Mouse (Mus musculus) limb, embryonic 10.5 days (tissue): ENCODE measurements around the gene Fmnl1. TPM values are rescaled to one million over a fixed set of nuclear protein-coding genes. Genes with fewer than 3 reads are reported as not detected.

Source experiments
- DNase-seq: peaks from one replicate; pipeline ENCODE4 v3.0.0-alpha.2; 2017; ENCODE audit warnings: low spot score
- H3K27ac ChIP-seq: fragments of 300-500 bp; sonication (generic); 2 replicates; pipeline ENCODE4 v1.5.1; 2016; ENCODE audit warnings: mild to moderate bottlenecking
- H3K27me3 ChIP-seq: fragments of 300-500 bp; sonication (generic); 2 replicates; pipeline ENCODE4 v1.6.1; 2016; ENCODE audit warnings: low read depth, mild to moderate bottlenecking; ENCODE audit not compliant: poor library complexity, severe bottlenecking
- H3K36me3 ChIP-seq: fragments of 300-500 bp; sonication (generic); 2 replicates; pipeline ENCODE4 v1.6.1; 2016; ENCODE audit warnings: mild to moderate bottlenecking, moderate library complexity
- H3K4me1 ChIP-seq: fragments of 300-500 bp; sonication (generic); 2 replicates; pipeline ENCODE4 v1.6.1; 2016
- H3K4me3 ChIP-seq: fragments of 300-500 bp; sonication (generic); 2 replicates; pipeline ENCODE4 v1.5.1; 2016; ENCODE audit warnings: mild to moderate bottlenecking, moderate library complexity
- H3K9me3 ChIP-seq: fragments of 300-500 bp; sonication (generic); replicated peaks from 2 replicates; pipeline ENCODE4 v1.6.1; 2016; ENCODE audit warnings: mild to moderate bottlenecking
- WGBS: fragments of 180-500 bp; shearing (Covaris S2); methylation state at CpG from one replicate; pipeline ENCODE4 v1.1.7; 2016; 5-methylcytosine and 5-hydroxymethylcytosine counted together
- polyA plus RNA-seq: library from polyadenylated mRNA; unstranded; fragments of >200 nt; fragmentation: Nextera tagmentation; extraction: Ambion mirVana; gene quantifications from 2 replicates; pipeline ENCODE4 v1.2.1, GENCODE M21; 2016

The Fmnl1 gene
- polyA plus RNA-seq, 1 experiment from 2014 or later: 0.49 TPM

DNA sequence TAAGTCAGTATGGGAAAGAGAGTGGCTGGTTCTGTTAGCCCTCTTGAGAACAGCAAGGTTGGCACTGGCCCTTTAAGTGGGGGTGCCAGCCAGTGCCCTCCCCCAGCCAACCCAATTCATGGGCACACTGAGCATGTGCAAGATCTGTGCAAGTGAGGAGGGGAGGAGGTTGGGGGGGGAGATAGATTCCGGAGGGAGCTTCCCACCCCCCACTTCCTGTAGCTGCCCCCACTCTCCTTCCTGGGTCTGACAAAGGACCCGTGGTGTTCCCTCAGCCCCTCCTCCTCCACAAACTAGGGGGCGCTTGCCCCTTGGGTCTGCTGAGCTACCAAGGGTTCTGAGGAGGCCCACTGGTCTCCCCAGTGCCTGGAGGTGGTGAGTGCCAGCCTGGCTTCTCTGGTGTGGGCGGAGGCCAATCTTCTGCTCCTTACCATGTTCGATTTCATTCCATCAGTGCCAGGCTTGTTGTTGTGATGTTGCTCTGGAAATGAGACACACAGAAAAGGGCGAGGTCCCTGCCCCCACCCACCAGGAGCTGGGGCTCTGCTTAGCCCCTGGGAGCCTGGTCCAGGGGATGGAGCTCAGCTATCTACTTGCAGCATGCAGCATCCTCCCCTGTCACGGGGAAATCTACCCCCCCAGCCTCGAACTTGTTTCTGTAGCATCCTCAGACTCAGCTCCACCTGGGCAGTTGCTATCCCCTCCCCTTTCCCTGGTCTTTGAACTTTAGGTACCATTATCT lies 28.3 kb upstream of the Fmnl1 start:
- H3K9me3 ChIP-seq: no peaks in the 10 kb centered on the region
- WGBS: 31% methylated on average over 8 of the region's 8 CpGs
- H3K4me1 ChIP-seq: peaks cover 46% of the 10 kb centered on the region
- peak; percentile 47 for DNase-seq
- H3K27me3 ChIP-seq: no peaks in the 10 kb centered on the region
- peak overlapping the region; percentile 88 for H3K27ac ChIP-seq
- peak overlapping the region; percentile 34 for H3K4me3 ChIP-seq
- H3K36me3 ChIP-seq: peaks cover 24% of the 10 kb centered on the region

DNA sequence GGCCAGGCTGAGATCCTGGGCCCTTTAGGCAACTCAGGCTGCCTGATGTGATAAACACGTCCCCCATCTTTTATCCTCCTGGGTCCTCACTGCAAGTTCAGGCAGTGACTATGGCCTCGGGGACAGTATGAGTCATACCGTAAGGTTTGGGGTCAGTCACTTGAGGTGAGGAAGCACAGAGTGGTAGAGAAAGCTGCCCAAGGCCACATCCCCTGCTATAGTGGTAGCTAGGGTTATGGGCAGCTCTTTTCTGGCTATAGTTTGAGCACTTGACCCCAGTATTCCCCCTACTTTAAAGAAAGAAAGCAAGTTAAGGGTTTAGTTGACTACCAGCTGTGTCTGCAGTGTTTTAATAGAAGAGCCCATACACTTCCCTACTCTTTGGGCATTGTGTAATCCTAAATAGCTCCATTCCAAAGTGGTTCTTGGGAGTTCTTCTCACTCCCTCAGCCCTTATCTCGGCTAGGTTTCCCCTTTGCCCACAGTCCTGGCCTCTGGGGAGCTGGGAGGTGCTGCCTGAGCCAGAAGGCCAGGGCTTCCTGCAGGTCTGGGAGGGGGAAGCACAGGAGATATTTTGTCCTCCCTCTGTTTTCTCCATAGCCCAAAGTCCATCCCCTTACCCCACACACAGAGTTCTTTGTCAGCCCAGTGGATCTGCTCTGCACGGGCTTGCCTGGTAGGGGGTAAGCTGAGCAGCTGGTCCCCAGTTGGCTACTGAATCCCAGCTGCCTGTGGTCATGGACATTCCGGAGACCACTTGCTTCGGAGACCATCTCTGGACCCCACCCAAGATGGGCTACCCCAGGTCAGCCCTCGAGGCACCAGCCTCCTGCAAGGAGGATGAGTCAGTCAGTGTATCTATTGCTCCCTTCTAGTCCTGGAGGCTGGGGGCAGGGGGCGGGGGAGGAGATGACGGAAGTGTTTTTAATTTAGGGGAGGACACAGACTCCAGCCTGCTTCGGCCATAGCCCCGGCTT lies 26.3 kb upstream of the Fmnl1 start:
- Histone ChIP-seq H3K36me3 (peaks cover 7% of the 10 kb centered on the region), H3K27ac (peak overlapping the region; percentile 33), H3K27me3 (no peaks in the 10 kb centered on the region), H3K9me3 (no peaks in the 10 kb centered on the region), H3K4me1 (peaks cover 46% of the 10 kb centered on the region), H3K4me3 (no peak overlapping the region)
- DNase-seq: no peak
- WGBS: 43% methylated on average over 12 of the region's 12 CpGs

GRCm38 (mm10) chr11:103146386-103146785 lies 24.5 kb upstream of the Fmnl1 start:
- Histone ChIP-seq H3K36me3 (no peaks in the 10 kb centered on the region), H3K4me1 (peaks cover 34% of the 10 kb centered on the region), H3K9me3 (no peaks in the 10 kb centered on the region), H3K27me3 (no peaks in the 10 kb centered on the region), H3K4me3 (no peak overlapping the region), H3K27ac (no peak overlapping the region)
- WGBS: 89% methylated on average over 4 of the region's 4 CpGs
- DNase-seq: no peak

DNA sequence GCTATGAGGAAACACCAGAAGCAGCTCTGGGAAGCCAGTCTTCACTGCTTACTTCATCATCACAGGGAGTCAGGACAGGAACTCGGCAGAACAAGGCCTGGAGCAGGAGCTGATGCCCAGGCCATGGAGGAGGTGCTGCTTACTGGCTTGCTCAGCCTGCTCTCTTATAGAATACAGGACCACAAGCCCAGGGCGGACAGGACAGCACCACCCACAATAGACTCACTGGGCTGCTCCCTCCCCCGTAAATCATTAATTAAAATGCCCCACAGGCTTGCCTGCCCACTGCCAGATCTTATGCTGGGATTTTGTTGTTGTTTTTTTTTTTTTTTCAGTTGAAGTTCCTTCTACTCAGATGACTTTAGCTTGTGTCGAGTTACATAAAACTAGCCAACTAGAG lies 23.1 kb upstream of the Fmnl1 start:
- 77% methylated on average over 4 of the region's 4 CpGs for WGBS
- no peak overlapping the region for H3K4me3 ChIP-seq
- H3K36me3 ChIP-seq: no peaks in the 10 kb centered on the region
- H3K4me1 ChIP-seq: peaks cover 20% of the 10 kb centered on the region
- H3K9me3 ChIP-seq: no peaks in the 10 kb centered on the region
- no peaks in the 10 kb centered on the region for H3K27me3 ChIP-seq
- no peak overlapping the region for H3K27ac ChIP-seq
- no peak for DNase-seq

DNA sequence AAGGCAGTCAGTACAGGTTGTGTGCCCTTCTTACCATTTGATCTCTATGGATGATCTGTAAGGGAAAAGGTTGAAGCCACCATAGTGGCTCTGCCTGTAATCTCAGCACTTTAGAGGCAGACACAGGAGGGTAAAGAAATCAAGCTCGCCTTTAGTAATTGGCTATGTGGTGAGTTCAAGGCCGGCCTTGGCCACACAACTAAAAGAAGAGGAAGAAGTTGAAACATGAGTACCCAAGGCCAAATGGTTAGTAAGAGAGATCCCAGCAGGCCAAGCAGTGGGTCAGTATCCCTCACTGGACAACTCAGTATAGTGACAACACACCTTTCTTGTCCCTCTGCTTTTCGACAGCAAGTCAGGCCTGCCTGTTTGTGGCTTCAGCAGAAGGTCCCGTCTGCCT lies 21.1 kb upstream of the Fmnl1 start:
- no peaks in the 10 kb centered on the region for H3K36me3 ChIP-seq
- no peaks in the 10 kb centered on the region for H3K9me3 ChIP-seq
- H3K27ac ChIP-seq: no peak overlapping the region
- WGBS: 89% methylated on average over 4 of the region's 4 CpGs
- H3K4me1 ChIP-seq: peaks cover 8% of the 10 kb centered on the region
- no peaks in the 10 kb centered on the region for H3K27me3 ChIP-seq
- no peak for DNase-seq
- no peak overlapping the region for H3K4me3 ChIP-seq

- peak; percentile 100 for DNase-seq
- no peaks in the 10 kb centered on the region for H3K27me3 ChIP-seq
- WGBS: 1% methylated on average over 25 of the region's 25 CpGs
- H3K9me3 ChIP-seq: no peaks in the 10 kb centered on the region
- H3K4me3 ChIP-seq: peak overlapping the region; percentile 43
- no peaks in the 10 kb centered on the region for H3K36me3 ChIP-seq
- H3K27ac ChIP-seq: peak overlapping the region; percentile 51
- peaks cover 9% of the 10 kb centered on the region for H3K4me1 ChIP-seq
Observed at GRCm38 (mm10) chr11:103158621-103159478, 12.1 kb upstream of the Fmnl1 start.

DNA sequence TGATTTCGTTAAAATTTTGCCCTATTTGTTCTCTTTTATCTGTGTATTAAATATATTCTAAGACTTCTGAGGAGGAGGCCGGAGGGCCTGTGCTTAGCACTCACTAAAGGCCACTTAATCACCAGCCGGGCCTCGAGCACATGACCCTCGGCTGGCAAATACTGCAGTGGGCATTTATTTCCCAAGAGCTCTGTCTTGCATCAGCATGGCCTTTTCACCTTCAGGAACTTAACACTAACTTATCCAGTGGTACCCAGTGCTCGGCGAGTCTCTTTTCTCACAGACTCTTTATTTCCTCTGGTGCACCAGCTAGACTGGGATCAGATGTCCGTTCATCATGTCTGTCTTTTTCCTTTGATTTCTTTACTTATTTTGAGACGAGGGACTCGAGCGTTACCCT lies 10.2 kb upstream of the Fmnl1 start:
- no peak overlapping the region for H3K4me3 ChIP-seq
- H3K36me3 ChIP-seq: no peaks in the 10 kb centered on the region
- H3K27me3 ChIP-seq: 0 out of 2 replicates have a peak, but pooled peaks cover 4% of the 10 kb centered on the region
- H3K4me1 ChIP-seq: peaks cover 12% of the 10 kb centered on the region
- H3K27ac ChIP-seq: no peak overlapping the region
- no peak for DNase-seq
- no peaks in the 10 kb centered on the region for H3K9me3 ChIP-seq
- 87% methylated on average over 11 of the region's 11 CpGs for WGBS

DNA sequence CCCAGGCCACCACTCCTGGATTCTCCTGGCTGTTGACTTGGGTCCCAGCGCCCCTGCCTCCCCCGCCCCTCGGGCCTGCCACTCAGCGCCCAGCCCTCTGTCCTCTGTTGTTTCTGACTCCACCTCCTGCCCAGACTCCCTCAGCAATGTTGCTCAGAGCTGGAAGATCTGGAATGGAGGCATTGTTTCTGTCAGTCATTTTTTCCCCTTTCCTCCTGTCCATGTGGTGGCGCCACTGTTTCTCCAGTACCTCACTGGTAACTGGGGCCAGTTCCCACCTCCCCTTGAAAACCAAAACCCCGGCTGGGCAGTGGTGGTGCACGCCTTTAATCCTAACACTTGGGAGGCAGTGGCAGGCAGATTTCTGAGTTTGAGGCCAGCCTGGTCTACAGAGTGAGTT lies 9.5 kb upstream of the Fmnl1 start:
- WGBS: 76% methylated on average over 7 of the region's 7 CpGs
- Histone ChIP-seq H3K27me3 (0 out of 2 replicates have a peak, but pooled peaks cover 7% of the 10 kb centered on the region), H3K9me3 (no peaks in the 10 kb centered on the region), H3K27ac (no peak overlapping the region), H3K4me3 (no peak overlapping the region), H3K36me3 (no peaks in the 10 kb centered on the region), H3K4me1 (peaks cover 12% of the 10 kb centered on the region)
- DNase-seq: no peak

GRCm38 (mm10) chr11:103162132-103162531 lies 8.8 kb upstream of the Fmnl1 start:
- Histone ChIP-seq H3K4me3 (no peak overlapping the region), H3K27ac (no peak overlapping the region), H3K36me3 (no peaks in the 10 kb centered on the region), H3K9me3 (no peaks in the 10 kb centered on the region), H3K27me3 (0 out of 2 replicates have a peak, but pooled peaks cover 7% of the 10 kb centered on the region), H3K4me1 (peaks cover 12% of the 10 kb centered on the region)
- DNase-seq: no peak
- WGBS: 89% methylated on average over 5 of the region's 5 CpGs

GRCm38 (mm10) chr11:103164391-103164790 lies 6.5 kb upstream of the Fmnl1 start:
- Histone ChIP-seq H3K4me1 (0 out of 2 replicates have a peak, but pooled peaks cover 2% of the 10 kb centered on the region), H3K27me3 (peaks cover 30% of the 10 kb centered on the region), H3K9me3 (no peaks in the 10 kb centered on the region), H3K4me3 (no peak overlapping the region), H3K36me3 (no peaks in the 10 kb centered on the region), H3K27ac (no peak overlapping the region)
- WGBS: 29% methylated on average over 10 of the region's 10 CpGs
- no peak for DNase-seq

DNA sequence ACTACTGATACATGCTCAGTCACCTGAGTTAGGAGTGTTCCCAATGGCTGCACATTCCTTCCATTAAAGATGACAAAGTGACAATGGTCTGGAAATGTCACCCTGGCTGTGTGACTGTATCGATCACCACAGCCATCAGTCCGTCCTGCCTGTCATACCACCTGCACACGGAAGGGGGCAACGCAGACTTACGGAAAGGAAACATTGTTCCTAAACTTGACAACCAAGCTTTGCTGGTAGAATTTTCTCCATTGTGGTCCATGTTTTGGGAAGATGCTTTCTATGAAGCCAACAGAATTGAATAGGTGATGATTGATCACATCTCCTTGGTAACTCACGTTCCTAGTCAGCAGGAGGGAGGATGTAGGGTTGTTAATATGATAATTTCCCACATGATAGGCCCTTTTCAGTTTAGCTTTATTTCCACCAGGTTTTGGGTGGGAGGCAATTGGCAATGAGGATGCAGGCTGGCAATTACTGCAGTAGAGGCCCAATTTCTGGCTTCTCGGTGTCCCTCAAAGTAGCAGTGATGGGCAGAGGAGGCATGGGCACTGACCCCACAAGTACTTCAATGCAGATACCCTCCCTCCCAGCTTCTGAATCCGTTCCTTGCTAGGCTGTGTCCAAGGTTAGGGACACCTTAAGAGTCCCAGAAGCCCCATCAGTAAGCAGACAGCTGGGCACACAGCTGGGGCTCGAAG lies 2.1 kb upstream of the Fmnl1 start:
- DNase-seq: peak; percentile 67
- H3K36me3 ChIP-seq: 0 out of 2 replicates have a peak, but pooled peaks cover 3% of the 10 kb centered on the region
- peaks cover 16% of the 10 kb centered on the region for H3K4me1 ChIP-seq
- H3K27ac ChIP-seq: no peak overlapping the region
- no peaks in the 10 kb centered on the region for H3K9me3 ChIP-seq
- peaks cover 74% of the 10 kb centered on the region for H3K27me3 ChIP-seq
- WGBS: 30% methylated on average over 9 of the region's 9 CpGs
- no peak overlapping the region for H3K4me3 ChIP-seq

DNA sequence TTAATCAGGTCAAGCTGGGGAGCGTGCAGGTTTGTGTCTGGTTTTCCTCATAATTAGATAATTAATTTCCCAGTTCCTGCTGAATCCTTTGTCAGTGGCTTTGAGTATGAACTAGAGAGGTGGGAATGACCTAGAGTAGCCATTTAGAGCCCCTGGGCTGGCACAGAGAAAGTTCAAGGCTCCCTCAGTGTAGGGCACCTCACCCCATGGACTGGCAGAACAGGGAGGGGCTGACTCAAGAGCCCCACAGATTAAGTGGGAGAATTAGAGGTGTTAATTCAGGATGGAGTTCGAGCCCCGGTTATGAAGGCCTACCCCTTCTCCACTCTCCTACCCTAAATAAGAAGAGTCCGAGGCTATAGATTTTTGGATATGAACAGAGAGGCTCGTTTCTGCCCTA lies 1.2 kb upstream of the Fmnl1 start:
- 81% methylated on average over 5 of the region's 5 CpGs for WGBS
- 0 out of 2 replicates have a peak, but pooled peaks cover 3% of the 10 kb centered on the region for H3K36me3 ChIP-seq
- H3K27me3 ChIP-seq: peaks cover 79% of the 10 kb centered on the region
- H3K4me1 ChIP-seq: peaks cover 15% of the 10 kb centered on the region
- H3K4me3 ChIP-seq: no peak overlapping the region
- no peak for DNase-seq
- H3K27ac ChIP-seq: no peak overlapping the region
- no peaks in the 10 kb centered on the region for H3K9me3 ChIP-seq
